Mouse (Mus musculus): ENCODE results near the gene Olfr610.
"Not testable (repeated sequence)": the region's sequence is repeated elsewhere in the genome, so short reads cannot be mapped to it uniquely, and the experiment has no call there.

Olfr610 gene

DNA sequence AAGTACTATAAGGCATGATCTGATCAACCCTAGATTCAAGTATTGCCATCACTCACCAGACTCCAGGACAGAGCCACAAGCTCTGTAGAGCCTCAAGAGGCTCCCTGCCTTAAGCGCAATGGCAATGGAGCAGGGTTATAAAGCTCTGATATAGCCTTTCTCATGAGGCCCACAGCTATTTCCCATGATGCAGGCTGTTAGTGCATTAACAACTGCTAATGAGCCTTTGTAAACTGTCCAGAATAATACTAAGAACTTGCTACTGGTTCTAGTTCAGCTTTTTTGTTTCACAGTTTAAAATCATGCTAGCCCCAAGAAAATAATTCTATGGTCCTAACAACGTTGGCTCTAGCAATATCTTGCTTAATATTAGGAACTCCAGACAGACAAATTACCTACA lies at the start of gene Olfr610:
Gene Olfr610 (minus strand): TSS at position 101 of the 400 bp plus-strand sequence.
- ATAC-seq (ENCODE audit: low TSS enrichment) = no peak

DNA sequence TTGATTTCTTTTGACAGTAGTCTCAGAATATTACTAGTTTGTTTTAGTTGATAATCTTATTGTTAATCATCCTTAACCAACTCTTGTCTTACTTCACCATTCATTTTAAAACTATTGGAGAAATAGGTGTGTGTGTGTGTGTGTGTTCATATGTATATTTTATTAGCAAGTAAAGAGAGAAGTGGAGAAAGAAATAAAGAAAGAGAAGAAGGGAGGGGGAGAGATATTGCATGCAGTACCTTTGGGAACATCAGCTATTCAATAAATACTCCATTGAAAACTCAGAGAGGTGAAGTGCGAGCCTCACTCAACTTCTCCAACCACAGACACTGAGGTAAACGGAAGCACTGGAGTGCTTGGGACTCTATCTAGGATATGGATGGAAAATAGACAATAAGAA lies 43.9 kb upstream of the Olfr610 start, which contains the start of gene Olfr615:
Gene Olfr615 (plus strand): TSS at position 301 of the 400 bp plus-strand sequence.
- ATAC-seq (ENCODE audit: low TSS enrichment) = no peak

DNA sequence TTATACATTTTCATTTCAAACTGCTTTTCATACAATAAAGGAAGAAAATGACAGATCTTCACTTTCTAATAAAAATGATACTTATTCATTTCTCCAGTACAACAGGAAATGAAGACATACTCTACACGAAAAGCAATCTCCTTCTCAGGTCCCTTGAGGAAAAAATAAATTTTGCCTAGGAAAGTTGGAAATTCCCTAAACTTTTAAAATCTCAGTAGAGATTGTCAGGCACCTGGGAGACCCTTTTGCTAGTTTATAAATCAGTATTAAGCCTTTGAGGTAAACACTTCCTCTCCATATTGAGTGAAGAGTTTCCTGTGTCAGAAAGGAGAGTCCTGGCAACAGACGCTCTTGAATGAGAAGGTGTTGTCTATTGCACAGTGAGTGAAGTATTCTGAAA lies 35.9 kb upstream of the Olfr610 start, which contains the start of gene Olfr613:
Gene Olfr613 (plus strand): TSS at position 301 of the 400 bp plus-strand sequence.
- no peak for ATAC-seq (ENCODE audit: low TSS enrichment)

DNA sequence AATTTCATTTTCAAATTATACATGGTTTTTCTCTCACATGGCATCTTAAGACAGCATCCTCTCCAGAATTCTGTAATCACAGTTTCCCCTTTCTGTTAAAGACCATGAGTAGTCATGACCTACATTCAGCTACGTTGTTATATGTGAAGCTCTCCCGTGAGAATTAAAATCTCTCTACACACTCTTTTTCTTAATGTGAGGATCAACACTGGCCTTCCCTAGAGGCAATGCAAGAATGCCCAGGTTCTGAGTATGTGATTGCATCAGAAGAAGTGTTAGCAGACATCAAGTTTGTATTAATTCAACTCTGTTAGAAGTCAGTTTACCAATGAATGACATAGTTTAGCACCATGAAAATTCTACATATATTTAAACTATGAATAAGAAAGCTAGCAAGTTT lies 30.7 kb upstream of the Olfr610 start, which contains the start of gene Olfr612:
Gene Olfr612 (minus strand): TSS at position 101 of the 400 bp plus-strand sequence.
- not testable (repeated sequence) for ATAC-seq (ENCODE audit: low TSS enrichment)

DNA sequence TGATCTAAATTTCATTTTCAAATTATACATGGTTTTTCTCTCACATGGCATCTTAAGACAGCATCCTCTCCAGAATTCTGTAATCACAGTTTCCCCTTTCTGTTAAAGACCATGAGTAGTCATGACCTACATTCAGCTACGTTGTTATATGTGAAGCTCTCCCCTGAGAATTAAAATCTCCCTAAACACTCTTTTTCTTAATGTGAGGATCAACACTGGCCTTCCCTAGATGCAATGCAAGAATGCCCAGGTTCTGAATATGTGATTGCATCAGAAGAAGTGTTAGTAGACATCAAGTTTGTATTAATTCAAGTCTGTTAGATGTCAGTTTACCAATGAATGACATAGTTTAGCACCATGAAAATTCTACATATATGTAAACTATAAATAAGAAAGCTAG lies 8.8 kb upstream of the Olfr610 start, which contains the start of gene Olfr611:
Gene Olfr611 (minus strand): TSS at position 101 of the 400 bp plus-strand sequence.
- ATAC-seq (ENCODE audit: low TSS enrichment) = not testable (repeated sequence)

DNA sequence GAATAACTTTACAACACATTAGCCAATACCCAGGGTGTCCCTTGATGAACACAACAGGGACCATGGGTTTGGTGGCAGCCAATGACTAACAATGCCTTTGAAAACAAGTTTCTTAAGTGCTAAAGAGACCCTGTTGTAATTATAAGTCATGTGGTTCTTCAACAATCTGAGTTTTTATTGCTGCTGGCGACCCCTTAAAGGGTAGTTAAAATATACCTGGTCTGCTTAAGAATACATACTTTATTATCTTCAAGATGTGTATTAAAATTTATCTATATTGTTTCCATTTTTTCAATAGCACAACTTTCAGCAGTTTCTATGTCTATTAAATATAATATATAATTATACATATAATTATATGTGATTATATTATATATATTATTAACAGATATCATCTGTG lies 14.0 kb downstream of the Olfr610 start, which contains the start of gene Olfr609:
Gene Olfr609 (minus strand): TSS at position 101 of the 400 bp plus-strand sequence.
- no peak for ATAC-seq (ENCODE audit: low TSS enrichment)

DNA sequence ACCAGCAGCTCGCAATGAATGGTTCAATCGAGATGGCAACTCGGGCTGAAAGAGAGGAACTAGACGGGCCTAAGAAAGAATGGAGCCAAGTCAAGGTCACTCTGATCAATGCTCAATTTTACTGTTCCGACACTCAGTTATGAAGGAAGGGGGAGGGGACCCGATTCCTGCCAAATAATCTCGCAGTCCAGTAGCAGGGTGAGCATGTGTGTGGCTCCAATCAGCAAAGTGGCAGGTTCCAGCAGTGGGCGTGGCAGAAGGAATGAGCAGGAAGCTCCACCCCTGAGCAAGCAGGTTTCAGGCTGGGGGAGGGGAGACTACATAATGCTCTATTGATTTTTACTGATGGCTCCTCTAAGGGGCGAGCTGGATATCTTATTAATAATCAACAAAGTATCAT lies 34.8 kb downstream of the Olfr610 start:
- not testable (repeated sequence) for ATAC-seq (ENCODE audit: low TSS enrichment)

DNA sequence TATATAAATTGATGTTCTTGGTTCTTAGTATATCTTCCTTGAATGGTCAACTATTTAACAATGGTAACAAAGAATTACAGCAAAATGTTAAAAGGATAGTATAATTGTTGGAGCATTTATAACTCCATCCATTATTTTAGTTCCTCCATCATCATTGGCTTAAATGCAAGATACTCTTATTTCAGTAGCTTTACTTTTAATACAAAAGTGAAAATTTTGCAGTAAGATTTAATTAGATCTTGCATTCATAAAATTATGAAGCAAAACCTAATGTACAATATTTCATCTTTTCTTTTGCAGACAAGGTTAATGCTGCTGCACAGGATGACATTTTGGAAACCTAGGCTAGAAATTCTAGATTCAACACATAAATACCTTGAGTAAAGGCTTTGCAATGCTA lies 42.3 kb downstream of the Olfr610 start, which contains the start of gene Olfr608:
Gene Olfr608 (plus strand): TSS at position 301 of the 400 bp plus-strand sequence.
- no peak for ATAC-seq (ENCODE audit: low TSS enrichment)

DNA sequence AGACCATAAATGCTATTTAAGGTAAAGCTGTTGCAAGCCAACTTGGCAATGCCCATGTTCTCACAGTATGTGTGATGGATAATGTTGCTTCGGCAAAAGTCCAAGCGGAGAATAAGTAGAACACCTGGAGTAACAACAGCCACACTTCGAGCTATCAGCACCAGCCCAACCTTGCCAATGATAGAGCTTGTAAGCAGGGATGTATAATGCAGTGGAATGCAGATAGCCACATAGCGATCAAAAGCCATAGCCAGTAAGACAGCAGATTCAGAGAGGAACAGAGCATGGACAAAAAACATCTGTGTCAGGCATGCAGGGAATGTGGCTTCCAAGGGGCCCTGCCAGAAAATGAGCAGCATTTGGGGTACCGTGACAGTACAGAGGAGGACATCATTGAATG lies 51.3 kb downstream of the Olfr610 start:
- ATAC-seq (ENCODE audit: low TSS enrichment) = no peak

Measured in frontal cortex, adult (tissue).